Mouse (Mus musculus): Measurements from ENCODE around the gene Polk. TPM values are rescaled to one million over a fixed set of nuclear protein-coding genes. Genes with fewer than 3 reads are reported as not detected.

Polk gene
- polyA plus RNA-seq, 1 experiment from 2014 or later: 6.3 TPM

GRCm38 (mm10) chr13:96547250-96547649 is 4.9 kb upstream of the Polk start:
- WGBS: 87% methylated on average over 1 of the region's 1 CpGs
- Histone ChIP-seq H3K36me3 (no peaks in the 10 kb centered on the region), H3K4me3 (no peak overlapping the region), H3K9ac (replicated peaks) (no peak overlapping the region), H3K27ac (replicated peaks) (no peak overlapping the region), H3K4me2 (replicated peaks) (no peak overlapping the region), H3K4me1 (peaks cover 7% of the 10 kb centered on the region), H3K27me3 (no peaks in the 10 kb centered on the region), H3K9me3 (no peaks in the 10 kb centered on the region)
- no peak for ATAC-seq (ENCODE audit: low FRiP score, low read depth)

GRCm38 (mm10) chr13:96544506-96544905 is 2.1 kb upstream of the Polk start:
- H3K4me2 ChIP-seq (replicated peaks): no peak overlapping the region
- ATAC-seq (ENCODE audit: low FRiP score, low read depth): no peak

GRCm38 (mm10) chr13:96542901-96543891 is 817 bp upstream of the Polk start:
- WGBS: under 1% methylated on average over 65 of the region's 73 CpGs
- Histone ChIP-seq H3K9ac (replicated peaks) (peak overlapping the region; percentile 91), H3K4me1 (peaks cover 9% of the 10 kb centered on the region), H3K4me3 (peak overlapping the region; percentile 79), H3K9me3 (no peaks in the 10 kb centered on the region), H3K27ac (replicated peaks) (peak overlapping the region; percentile 94), H3K4me2 (replicated peaks) (peak overlapping the region; percentile 81), H3K27me3 (no peaks in the 10 kb centered on the region), H3K36me3 (no peaks in the 10 kb centered on the region)
- ATAC-seq (ENCODE audit: low FRiP score, low read depth): no peak; the same call in none of the 2 replicates

More at GRCm38 (mm10) chr13:96544506-96544905, 2.1 kb upstream of the Polk start:
- Histone ChIP-seq H3K4me1 (peaks cover 9% of the 10 kb centered on the region), H3K27me3 (no peaks in the 10 kb centered on the region), H3K9ac (replicated peaks) (no peak overlapping the region), H3K27ac (replicated peaks) (no peak overlapping the region), H3K36me3 (no peaks in the 10 kb centered on the region), H3K4me3 (no peak overlapping the region), H3K9me3 (no peaks in the 10 kb centered on the region)
- WGBS: 70% methylated on average over 2 of the region's 2 CpGs

GRCm38 (mm10) chr13:96541381-96541780 is 998 bp downstream of the Polk start:
- H3K4me1 ChIP-seq: peaks cover 9% of the 10 kb centered on the region
- ATAC-seq (ENCODE audit: low FRiP score, low read depth): no peak
- no peak overlapping the region for H3K27ac ChIP-seq (replicated peaks)
- H3K9me3 ChIP-seq: no peaks in the 10 kb centered on the region
- H3K27me3 ChIP-seq: no peaks in the 10 kb centered on the region
- H3K9ac ChIP-seq (replicated peaks): no peak overlapping the region
- H3K36me3 ChIP-seq: no peaks in the 10 kb centered on the region
- 0 out of 2 replicates have a peak overlapping the region, but pooled peaks have one; percentile 79 for H3K4me3 ChIP-seq
- WGBS: 59% methylated on average over 2 of the region's 2 CpGs
- peak overlapping the region; percentile 81; the same call in 1 of the 2 replicates for H3K4me2 ChIP-seq (replicated peaks)

GRCm38 (mm10) chr13:96538103-96538502 is 4.3 kb downstream of the Polk start:
- WGBS: 75% methylated on average over 3 of the region's 3 CpGs
- ATAC-seq (ENCODE audit: low FRiP score, low read depth): no peak
- Histone ChIP-seq H3K27me3 (no peaks in the 10 kb centered on the region), H3K4me3 (no peak overlapping the region), H3K4me1 (peaks cover 4% of the 10 kb centered on the region), H3K36me3 (no peaks in the 10 kb centered on the region), H3K9ac (replicated peaks) (no peak overlapping the region), H3K27ac (replicated peaks) (no peak overlapping the region), H3K4me2 (replicated peaks) (no peak overlapping the region), H3K9me3 (no peaks in the 10 kb centered on the region)

GRCm38 (mm10) chr13:96536821-96537572 is 5.4 kb downstream of the Polk start:
- H3K4me3 ChIP-seq: no peak overlapping the region
- H3K27me3 ChIP-seq: no peaks in the 10 kb centered on the region
- H3K27ac ChIP-seq (replicated peaks): no peak overlapping the region
- 92% methylated on average over 5 of the region's 5 CpGs for WGBS
- no peaks in the 10 kb centered on the region for H3K36me3 ChIP-seq
- no peak for ATAC-seq (ENCODE audit: low FRiP score, low read depth)
- no peak overlapping the region for H3K9ac ChIP-seq (replicated peaks)
- peaks cover 6% of the 10 kb centered on the region for H3K4me1 ChIP-seq
- H3K9me3 ChIP-seq: no peaks in the 10 kb centered on the region
- no peak overlapping the region for H3K4me2 ChIP-seq (replicated peaks)

GRCm38 (mm10) chr13:96533742-96534141 is 8.6 kb downstream of the Polk start:
- WGBS: 49% methylated on average over 2 of the region's 2 CpGs
- H3K27me3 ChIP-seq: no peaks in the 10 kb centered on the region
- peaks cover 4% of the 10 kb centered on the region; the same call in 1 of the 2 replicates for H3K4me1 ChIP-seq
- no peak overlapping the region for H3K27ac ChIP-seq (replicated peaks)
- H3K9me3 ChIP-seq: no peaks in the 10 kb centered on the region
- no peak for ATAC-seq (ENCODE audit: low FRiP score, low read depth)
- no peak overlapping the region for H3K9ac ChIP-seq (replicated peaks)
- no peak overlapping the region for H3K4me2 ChIP-seq (replicated peaks)
- H3K36me3 ChIP-seq: no peaks in the 10 kb centered on the region
- H3K4me3 ChIP-seq: no peak overlapping the region

GRCm38 (mm10) chr13:96532176-96532575 is 10.2 kb downstream of the Polk start:
- no peak overlapping the region for H3K27ac ChIP-seq (replicated peaks)
- H3K9me3 ChIP-seq: no peaks in the 10 kb centered on the region
- no peaks in the 10 kb centered on the region for H3K36me3 ChIP-seq
- H3K9ac ChIP-seq (replicated peaks): no peak overlapping the region
- H3K4me3 ChIP-seq: no peak overlapping the region
- no peak for ATAC-seq (ENCODE audit: low FRiP score, low read depth)
- WGBS: 89% methylated on average over 6 of the region's 6 CpGs
- peaks cover 4% of the 10 kb centered on the region; the same call in 1 of the 2 replicates for H3K4me1 ChIP-seq
- no peak overlapping the region for H3K4me2 ChIP-seq (replicated peaks)
- H3K27me3 ChIP-seq: no peaks in the 10 kb centered on the region

- H3K4me1 ChIP-seq: peaks cover 4% of the 10 kb centered on the region; the same call in 1 of the 2 replicates
- 95% methylated on average over 9 of the region's 9 CpGs for WGBS
- H3K4me2 ChIP-seq (replicated peaks): no peak overlapping the region
- no peaks in the 10 kb centered on the region for H3K9me3 ChIP-seq
- H3K36me3 ChIP-seq: no peaks in the 10 kb centered on the region
- H3K27ac ChIP-seq (replicated peaks): no peak overlapping the region
- no peak overlapping the region for H3K9ac ChIP-seq (replicated peaks)
- no peak for ATAC-seq (ENCODE audit: low FRiP score, low read depth)
- no peak overlapping the region for H3K4me3 ChIP-seq
- no peaks in the 10 kb centered on the region for H3K27me3 ChIP-seq
These were observed 12.3 kb downstream of the Polk start for GRCm38 (mm10) chr13:96530064-96530463.

- H3K9ac ChIP-seq (replicated peaks): no peak overlapping the region
- H3K27me3 ChIP-seq: no peaks in the 10 kb centered on the region
- no peak overlapping the region for H3K4me2 ChIP-seq (replicated peaks)
- no peaks in the 10 kb centered on the region for H3K9me3 ChIP-seq
- 91% methylated on average over 3 of the region's 3 CpGs for WGBS
- H3K27ac ChIP-seq (replicated peaks): no peak overlapping the region
- no peaks in the 10 kb centered on the region for H3K36me3 ChIP-seq
- no peak for ATAC-seq (ENCODE audit: low FRiP score, low read depth)
- peaks cover 4% of the 10 kb centered on the region; the same call in 1 of the 2 replicates for H3K4me1 ChIP-seq
- no peak overlapping the region for H3K4me3 ChIP-seq
These were observed 12.8 kb downstream of the Polk start for GRCm38 (mm10) chr13:96529542-96529941.

GRCm38 (mm10) chr13:96528776-96529175 is 13.6 kb downstream of the Polk start:
- 88% methylated on average over 3 of the region's 3 CpGs for WGBS
- H3K27me3 ChIP-seq: no peaks in the 10 kb centered on the region
- no peak overlapping the region for H3K4me3 ChIP-seq
- H3K4me2 ChIP-seq (replicated peaks): no peak overlapping the region
- no peak overlapping the region for H3K9ac ChIP-seq (replicated peaks)
- H3K9me3 ChIP-seq: no peaks in the 10 kb centered on the region
- H3K27ac ChIP-seq (replicated peaks): no peak overlapping the region
- H3K4me1 ChIP-seq: peaks cover 4% of the 10 kb centered on the region; the same call in 1 of the 2 replicates
- H3K36me3 ChIP-seq: no peaks in the 10 kb centered on the region
- ATAC-seq (ENCODE audit: low FRiP score, low read depth): no peak

GRCm38 (mm10) chr13:96527856-96528255 is 14.5 kb downstream of the Polk start:
- no peak for ATAC-seq (ENCODE audit: low FRiP score, low read depth)
- 94% methylated on average over 11 of the region's 11 CpGs for WGBS
- Histone ChIP-seq H3K4me1 (no peaks in the 10 kb centered on the region), H3K9ac (replicated peaks) (no peak overlapping the region), H3K27me3 (no peaks in the 10 kb centered on the region), H3K4me2 (replicated peaks) (no peak overlapping the region), H3K4me3 (no peak overlapping the region), H3K36me3 (no peaks in the 10 kb centered on the region), H3K9me3 (no peaks in the 10 kb centered on the region), H3K27ac (replicated peaks) (no peak overlapping the region)

Measured in midbrain, embryonic 12.5 days (tissue).